Mouse (Mus musculus) neural tube, embryonic 15.5 days (tissue): ENCODE data around the gene Itpkc. TPM values are rescaled to one million over a fixed set of nuclear protein-coding genes. Genes with fewer than 3 reads are reported as not detected.

Experiments
- ATAC-seq: fragments of 200-750 bp; cut with Nextera tagmentation; 2 replicates; pipeline ENCODE4 v1.8.0; 2017; ENCODE audit warnings: mild to moderate bottlenecking, moderate TSS enrichment, moderate library complexity; ENCODE audit not compliant: low FRiP score
- H3K27ac ChIP-seq: fragments of 300-500 bp; sonication (generic); replicated peaks from 2 replicates; pipeline ENCODE4 v1.5.1; 2015; ENCODE audit warnings: mild to moderate bottlenecking, inconsistent platforms
- H3K27me3 ChIP-seq: fragments of 300-500 bp; sonication (generic); replicated peaks from 2 replicates; pipeline ENCODE4 v1.6.1; 2015; ENCODE audit warnings: inconsistent platforms
- H3K36me3 ChIP-seq: fragments of 300-500 bp; sonication (generic); 2 replicates; pipeline ENCODE4 v1.6.1; 2015; ENCODE audit warnings: inconsistent platforms
- H3K4me1 ChIP-seq: fragments of 300-500 bp; sonication (generic); 2 replicates; pipeline ENCODE4 v1.6.1; 2015; ENCODE audit warnings: inconsistent platforms
- H3K4me2 ChIP-seq: fragments of 300-500 bp; sonication (generic); 2 replicates; pipeline ENCODE4 v1.6.1; 2015; ENCODE audit warnings: inconsistent platforms, mild to moderate bottlenecking, moderate library complexity
- H3K4me3 ChIP-seq: fragments of 300-500 bp; sonication (generic); replicated peaks from 2 replicates; pipeline ENCODE4 v1.5.1; 2015; ENCODE audit warnings: mild to moderate bottlenecking, inconsistent platforms
- H3K9ac ChIP-seq: fragments of 300-500 bp; sonication (generic); replicated peaks from 2 replicates; pipeline ENCODE4 v1.6.1; 2015; ENCODE audit warnings: mild to moderate bottlenecking, inconsistent platforms
- H3K9me3 ChIP-seq: fragments of 300-500 bp; sonication (generic); replicated peaks from 2 replicates; pipeline ENCODE4 v1.6.1; 2016; ENCODE audit warnings: inconsistent platforms
- WGBS: fragments of 180-500 bp; shearing (Covaris S2); methylation state at CpG from one replicate; pipeline ENCODE4 v1.1.7; 2015; ENCODE audit warnings: mixed read lengths; 5-methylcytosine and 5-hydroxymethylcytosine counted together
- polyA plus RNA-seq: library from polyadenylated mRNA; unstranded; fragments of >200 nt; fragmentation: Nextera tagmentation; extraction: Ambion mirVana; gene quantifications from 2 replicates; pipeline ENCODE4 v1.2.1, GENCODE M21; 2015

Itpkc gene
- polyA plus RNA-seq, 1 experiment from 2014 or later: 5.9 TPM

GRCm38 (mm10) chr7:27233300-27233699, 4.8 kb upstream of the Itpkc start:
- H3K4me3 ChIP-seq: peak overlapping the region; percentile 61
- H3K4me2 ChIP-seq: peak overlapping the region; percentile 68
- 4% methylated on average over 6 of the region's 6 CpGs for WGBS
- peak overlapping the region; percentile 78 for H3K27ac ChIP-seq
- peak overlapping the region; percentile 48 for H3K9ac ChIP-seq
- peak; percentile 36; the same call in 1 of the 2 replicates for ATAC-seq
- H3K9me3 ChIP-seq: no peaks in the 10 kb centered on the region
- H3K36me3 ChIP-seq: no peaks in the 10 kb centered on the region
- peaks cover 24% of the 10 kb centered on the region for H3K4me1 ChIP-seq
- H3K27me3 ChIP-seq: no peaks in the 10 kb centered on the region

GRCm38 (mm10) chr7:27232781-27233281, 4.4 kb upstream of the Itpkc start, which contains the start of gene Coq8b:
Gene Coq8b, plus strand, starts transcription at chr7:27233023.
- Histone ChIP-seq H3K4me3 (peak within 1 kb of the TSS; percentile 61), H3K4me1 (peaks cover 24% of the 10 kb centered on the region), H3K9ac (peak within 1 kb of the TSS; percentile 48), H3K4me2 (peak within 1 kb of the TSS; percentile 68), H3K27ac (peak within 1 kb of the TSS; percentile 78), H3K9me3 (no peaks in the 10 kb centered on the region), H3K27me3 (no peaks in the 10 kb centered on the region), H3K36me3 (no peaks in the 10 kb centered on the region)
- peak; percentile 93 for ATAC-seq
- 0% methylated on average over 25 of the region's 25 CpGs for WGBS

- H3K4me2 ChIP-seq: 0 out of 2 replicates have a peak overlapping the region, but pooled peaks have one; percentile 68
- ATAC-seq: no peak
- H3K27me3 ChIP-seq: no peaks in the 10 kb centered on the region
- H3K4me3 ChIP-seq: no peak overlapping the region
- peak overlapping the region; percentile 78 for H3K27ac ChIP-seq
- H3K9ac ChIP-seq: no peak overlapping the region
- 76% methylated on average over 7 of the region's 7 CpGs for WGBS
- H3K4me1 ChIP-seq: peaks cover 34% of the 10 kb centered on the region
- H3K9me3 ChIP-seq: no peaks in the 10 kb centered on the region
- H3K36me3 ChIP-seq: no peaks in the 10 kb centered on the region
These were observed 3.4 kb upstream of the Itpkc start for GRCm38 (mm10) chr7:27231693-27232331.

GRCm38 (mm10) chr7:27230781-27231180, 2.3 kb upstream of the Itpkc start:
- H3K4me2 ChIP-seq: no peak overlapping the region
- H3K36me3 ChIP-seq: no peaks in the 10 kb centered on the region
- no peaks in the 10 kb centered on the region for H3K9me3 ChIP-seq
- peaks cover 45% of the 10 kb centered on the region for H3K4me1 ChIP-seq
- H3K9ac ChIP-seq: no peak overlapping the region
- no peak overlapping the region for H3K4me3 ChIP-seq
- no peak for ATAC-seq
- 80% methylated on average over 4 of the region's 4 CpGs for WGBS
- no peak overlapping the region for H3K27ac ChIP-seq
- no peaks in the 10 kb centered on the region for H3K27me3 ChIP-seq

DNA sequence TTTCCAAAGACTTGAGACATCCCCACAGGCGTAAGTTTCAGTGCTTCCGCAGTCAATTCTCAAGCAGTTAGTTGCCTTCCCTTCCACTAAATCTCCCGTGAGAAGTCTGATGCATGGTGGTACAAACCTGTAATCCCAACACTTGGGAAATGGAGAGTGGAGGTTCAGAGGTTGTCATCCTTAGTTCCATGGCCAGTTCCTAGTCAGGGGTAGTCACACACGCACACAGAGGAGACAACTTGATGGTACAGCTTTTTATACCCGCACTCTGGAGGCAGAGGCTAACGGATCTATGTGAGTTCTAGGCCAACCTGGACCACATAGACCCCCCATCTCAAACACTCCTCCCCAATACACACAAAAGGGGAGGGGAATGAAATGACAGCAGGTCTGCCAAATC, 404 bp upstream of the Itpkc start:
- peak; percentile 0; the same call in 1 of the 2 replicates for ATAC-seq
- WGBS: 15% methylated on average over 6 of the region's 6 CpGs
- peak overlapping the region; percentile 91 for H3K27ac ChIP-seq
- H3K9me3 ChIP-seq: no peaks in the 10 kb centered on the region
- H3K4me1 ChIP-seq: peaks cover 58% of the 10 kb centered on the region
- H3K9ac ChIP-seq: peak overlapping the region; percentile 88
- H3K27me3 ChIP-seq: no peaks in the 10 kb centered on the region
- H3K4me2 ChIP-seq: peak overlapping the region; percentile 89
- no peaks in the 10 kb centered on the region for H3K36me3 ChIP-seq
- peak overlapping the region; percentile 87 for H3K4me3 ChIP-seq

DNA sequence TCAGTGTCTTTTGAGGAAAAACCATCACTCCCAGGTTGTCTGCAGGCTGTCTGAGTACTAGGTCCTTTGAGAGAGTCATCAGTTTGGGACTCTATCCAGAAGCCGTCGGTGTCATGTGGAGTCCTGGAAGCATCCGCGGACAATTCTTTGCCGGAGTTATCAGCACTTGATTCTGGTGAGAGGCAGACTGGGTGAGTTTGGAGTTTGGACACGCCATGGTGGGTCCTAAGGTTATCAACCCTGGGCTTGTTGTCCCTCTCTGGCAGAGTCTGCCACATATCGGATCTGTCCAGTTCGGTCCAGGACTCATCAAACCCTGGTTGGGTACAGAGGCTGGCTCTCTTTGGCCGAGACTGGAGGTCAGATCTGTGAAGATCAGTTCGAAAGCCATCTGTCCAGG, 785 bp downstream of the Itpkc start:
- Histone ChIP-seq H3K4me1 (peaks cover 61% of the 10 kb centered on the region), H3K4me3 (peak overlapping the region; percentile 87), H3K27ac (peak overlapping the region; percentile 91), H3K36me3 (no peaks in the 10 kb centered on the region), H3K4me2 (peak overlapping the region; percentile 89), H3K9ac (peak overlapping the region; percentile 88), H3K9me3 (no peaks in the 10 kb centered on the region), H3K27me3 (no peaks in the 10 kb centered on the region)
- WGBS: 6% methylated on average over 10 of the region's 10 CpGs
- peak; percentile 1; the same call in 1 of the 2 replicates for ATAC-seq

DNA sequence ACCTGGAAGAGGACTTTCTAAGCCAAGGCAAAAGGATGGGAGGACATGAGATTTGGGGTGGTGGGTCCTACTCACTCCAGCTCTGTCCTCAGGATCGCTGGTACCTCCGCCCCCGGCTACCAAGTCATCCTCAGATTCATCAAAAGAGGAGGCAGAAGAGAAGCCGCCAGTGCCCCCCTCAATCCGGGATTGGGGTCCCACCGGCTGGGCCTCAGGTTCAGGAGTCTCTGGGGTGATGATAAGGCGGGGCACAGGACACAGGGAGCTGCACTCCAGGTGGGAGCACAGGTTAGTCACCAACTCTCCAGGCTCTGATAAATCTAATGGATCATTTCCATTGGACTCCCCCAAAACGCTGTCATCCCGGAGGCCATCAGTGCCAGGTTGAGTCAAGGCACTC, 1.2 kb downstream of the Itpkc start:
- no peak for ATAC-seq
- WGBS: 33% methylated on average over 9 of the region's 9 CpGs
- Histone ChIP-seq H3K36me3 (0 out of 2 replicates have a peak, but pooled peaks cover 2% of the 10 kb centered on the region), H3K27ac (0 out of 2 replicates have a peak overlapping the region, but pooled peaks have one; percentile 91), H3K9me3 (no peaks in the 10 kb centered on the region), H3K4me2 (peak overlapping the region; percentile 89), H3K4me1 (peaks cover 61% of the 10 kb centered on the region), H3K27me3 (no peaks in the 10 kb centered on the region), H3K4me3 (peak overlapping the region; percentile 87), H3K9ac (peak overlapping the region; percentile 88)

DNA sequence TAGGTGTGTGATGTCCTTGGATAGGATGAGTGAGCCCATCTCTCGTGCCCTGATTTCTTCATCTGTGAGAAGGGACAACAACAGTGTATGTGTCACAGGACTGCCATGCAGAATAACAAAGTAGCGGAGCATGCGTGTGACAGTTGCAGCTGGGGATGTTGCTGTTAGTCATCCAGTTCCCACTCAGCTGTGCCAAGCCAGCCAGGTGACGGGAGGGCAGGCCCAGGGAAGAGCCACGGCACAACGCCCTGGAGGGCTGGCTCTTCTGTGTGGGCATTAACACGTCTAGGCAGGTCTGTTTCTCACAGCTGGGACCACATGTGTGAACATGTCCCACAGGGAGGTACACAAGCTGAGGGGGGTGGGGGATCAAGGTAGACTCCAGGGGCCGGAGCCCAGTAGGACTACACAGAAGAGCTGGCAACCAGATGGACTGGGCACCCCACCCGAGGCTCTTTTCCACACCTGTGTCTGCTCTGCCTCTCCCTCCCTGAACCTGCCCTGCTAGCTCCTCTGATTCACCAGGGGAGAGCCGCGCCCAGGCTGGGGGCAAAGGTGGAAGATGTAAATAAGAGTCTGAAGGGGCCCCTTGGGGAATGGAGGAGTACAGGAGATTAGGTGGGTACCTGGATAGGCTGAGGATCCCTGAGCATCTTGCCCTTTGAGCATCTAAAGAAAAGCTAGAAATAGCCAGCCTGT, 3.4 kb downstream of the Itpkc start:
- Histone ChIP-seq H3K9ac (peak overlapping the region; percentile 88; the same call in 1 of the 2 replicates), H3K36me3 (0 out of 2 replicates have a peak, but pooled peaks cover 10% of the 10 kb centered on the region), H3K9me3 (no peaks in the 10 kb centered on the region), H3K4me2 (peak overlapping the region; percentile 89), H3K4me1 (peaks cover 56% of the 10 kb centered on the region), H3K27ac (no peak overlapping the region), H3K4me3 (peak overlapping the region; percentile 87), H3K27me3 (no peaks in the 10 kb centered on the region)
- no peak for ATAC-seq
- WGBS: 60% methylated on average over 11 of the region's 11 CpGs

GRCm38 (mm10) chr7:27222538-27222937, 5.9 kb downstream of the Itpkc start:
- Histone ChIP-seq H3K4me3 (no peak overlapping the region), H3K9ac (no peak overlapping the region), H3K4me2 (no peak overlapping the region), H3K4me1 (peaks cover 47% of the 10 kb centered on the region), H3K36me3 (peaks cover 26% of the 10 kb centered on the region), H3K9me3 (no peaks in the 10 kb centered on the region), H3K27ac (no peak overlapping the region), H3K27me3 (no peaks in the 10 kb centered on the region)
- no peak for ATAC-seq
- 91% methylated on average over 1 of the region's 1 CpGs for WGBS

DNA sequence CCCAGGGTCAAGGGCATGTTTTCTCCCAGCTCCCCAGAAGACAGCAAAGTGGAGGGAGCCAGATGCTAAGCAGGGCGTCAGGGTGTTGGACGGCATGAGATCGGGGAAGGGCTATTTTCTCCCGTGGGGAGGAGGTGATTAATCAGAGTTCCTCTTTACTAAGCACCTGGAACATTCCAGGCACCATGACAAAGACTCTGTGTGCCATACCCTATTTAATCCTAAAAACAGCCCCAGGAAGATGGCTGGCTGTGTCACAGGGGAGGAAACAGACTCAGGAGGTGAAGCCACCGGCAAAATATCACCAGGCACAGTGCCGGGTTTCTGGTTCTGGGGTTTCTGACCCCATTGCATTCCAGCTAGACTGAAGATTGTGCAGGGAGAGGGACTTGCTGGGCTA, 6.5 kb downstream of the Itpkc start:
- Histone ChIP-seq H3K9ac (no peak overlapping the region), H3K36me3 (peaks cover 29% of the 10 kb centered on the region), H3K27me3 (no peaks in the 10 kb centered on the region), H3K27ac (no peak overlapping the region), H3K4me3 (no peak overlapping the region), H3K4me1 (peaks cover 41% of the 10 kb centered on the region), H3K9me3 (no peaks in the 10 kb centered on the region), H3K4me2 (no peak overlapping the region)
- no peak for ATAC-seq
- WGBS: 80% methylated on average over 6 of the region's 6 CpGs

DNA sequence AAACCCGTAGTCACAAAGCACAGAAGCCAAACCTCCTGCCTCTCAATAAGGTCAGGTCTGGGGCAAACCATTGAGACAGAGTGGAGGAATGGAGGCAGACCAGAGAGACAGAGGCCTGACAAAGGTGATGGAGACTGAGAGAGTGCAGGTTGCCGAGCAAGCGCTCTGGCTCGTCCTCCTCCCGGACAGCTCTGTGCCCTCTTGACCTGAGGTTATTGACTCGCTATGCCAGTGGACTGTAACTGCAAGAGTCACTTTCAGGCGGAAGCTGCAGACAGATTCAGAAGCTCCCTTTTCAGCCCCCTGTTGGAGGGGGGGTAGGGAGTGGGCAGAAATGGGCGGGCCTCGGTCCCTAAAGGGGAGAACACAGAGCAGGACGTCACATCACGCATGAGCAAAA, 8.5 kb downstream of the Itpkc start:
- no peak for ATAC-seq
- H3K27me3 ChIP-seq: no peaks in the 10 kb centered on the region
- H3K36me3 ChIP-seq: peaks cover 45% of the 10 kb centered on the region
- 65% methylated on average over 11 of the region's 11 CpGs for WGBS
- no peak overlapping the region for H3K27ac ChIP-seq
- no peak overlapping the region for H3K4me2 ChIP-seq
- no peaks in the 10 kb centered on the region for H3K9me3 ChIP-seq
- peaks cover 21% of the 10 kb centered on the region for H3K4me1 ChIP-seq
- no peak overlapping the region for H3K9ac ChIP-seq
- no peak overlapping the region for H3K4me3 ChIP-seq

GRCm38 (mm10) chr7:27218586-27218985, 9.9 kb downstream of the Itpkc start:
- WGBS: 83% methylated on average over 7 of the region's 7 CpGs
- Histone ChIP-seq H3K9me3 (no peaks in the 10 kb centered on the region), H3K27me3 (no peaks in the 10 kb centered on the region), H3K4me2 (no peak overlapping the region), H3K9ac (no peak overlapping the region), H3K27ac (no peak overlapping the region), H3K36me3 (peaks cover 57% of the 10 kb centered on the region), H3K4me3 (no peak overlapping the region), H3K4me1 (peaks cover 7% of the 10 kb centered on the region)
- ATAC-seq: no peak
